Mouse (Mus musculus): Measurements from ENCODE around the gene Siah3. TPM values are rescaled to one million over a fixed set of nuclear protein-coding genes. Genes with fewer than 3 reads are reported as not detected.

The Siah3 gene
- polyA plus RNA-seq, 1 experiment from 2014 or later = 6.7 TPM

DNA sequence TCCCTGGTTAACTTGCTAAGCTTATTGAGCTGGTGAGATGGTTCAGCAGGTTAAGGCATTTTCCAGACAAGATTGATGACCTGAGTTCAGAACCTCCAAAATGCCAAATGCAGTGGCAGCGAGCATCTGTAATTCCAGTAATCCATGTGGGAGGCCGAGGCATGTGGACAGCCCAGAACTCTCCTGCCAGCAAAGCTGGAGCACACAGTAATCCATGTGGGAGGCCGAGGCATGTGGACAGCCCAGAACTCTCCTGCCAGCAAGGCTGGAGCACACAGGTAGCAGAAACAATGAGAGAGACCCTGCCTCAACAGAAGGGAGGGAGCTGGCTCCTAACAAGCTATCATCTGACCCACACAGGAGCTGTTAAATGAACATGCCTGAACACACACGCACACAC lies 13.2 kb downstream of the Siah3 start:
- 85% methylated on average over 4 of the region's 4 CpGs for WGBS
- no peaks in the 10 kb centered on the region for H3K9me3 ChIP-seq (replicated peaks)
- no peak overlapping the region for H3K27ac ChIP-seq
- no peak overlapping the region for H3K9ac ChIP-seq
- no peak overlapping the region for H3K4me3 ChIP-seq
- peaks cover 18% of the 10 kb centered on the region for H3K4me1 ChIP-seq
- ATAC-seq = no peak
- peaks cover 3% of the 10 kb centered on the region; the same call in 1 of the 2 replicates for H3K36me3 ChIP-seq (ENCODE audit: poor library complexity, severe bottlenecking)
- no peaks in the 10 kb centered on the region for H3K27me3 ChIP-seq
- no peak overlapping the region for H3K4me2 ChIP-seq

GRCm38 (mm10) chr14:75473061-75473930 lies 17.5 kb downstream of the Siah3 start:
- Histone ChIP-seq H3K27ac (peak overlapping the region; percentile 91), H3K4me1 (peaks cover 27% of the 10 kb centered on the region), H3K36me3 (ENCODE audit: poor library complexity, severe bottlenecking) (peaks cover 3% of the 10 kb centered on the region; the same call in 1 of the 2 replicates), H3K9ac (peak overlapping the region; percentile 21; the same call in 1 of the 2 replicates), H3K4me2 (no peak overlapping the region), H3K9me3 (replicated peaks) (no peaks in the 10 kb centered on the region), H3K27me3 (no peaks in the 10 kb centered on the region), H3K4me3 (no peak overlapping the region)
- peak; percentile 93 for ATAC-seq
- WGBS = 28% methylated on average over 9 of the region's 9 CpGs

DNA sequence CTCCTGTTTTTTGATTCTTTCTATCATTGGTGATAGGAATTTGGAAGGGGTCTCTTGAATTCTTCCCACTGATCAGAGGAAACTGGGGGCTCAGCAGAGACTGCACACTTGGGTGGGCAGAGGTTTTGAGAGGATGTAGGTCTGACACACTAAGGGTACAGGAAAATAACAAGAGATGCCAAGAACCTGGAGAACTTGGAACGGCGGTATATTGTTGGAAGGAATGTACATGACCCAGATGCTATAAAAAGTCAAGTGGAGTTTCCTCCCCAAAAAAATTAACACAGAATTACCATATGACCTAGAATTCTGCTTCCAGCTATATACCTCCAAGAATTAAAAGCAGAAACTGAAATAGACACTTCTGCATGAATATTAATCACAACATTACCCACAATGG lies 20.1 kb downstream of the Siah3 start:
- Histone ChIP-seq H3K9me3 (replicated peaks) (no peaks in the 10 kb centered on the region), H3K4me3 (no peak overlapping the region), H3K27ac (no peak overlapping the region), H3K4me1 (peaks cover 33% of the 10 kb centered on the region), H3K36me3 (ENCODE audit: poor library complexity, severe bottlenecking) (no peaks in the 10 kb centered on the region), H3K9ac (no peak overlapping the region), H3K4me2 (no peak overlapping the region), H3K27me3 (no peaks in the 10 kb centered on the region)
- no peak for ATAC-seq
- 97% methylated on average over 2 of the region's 2 CpGs for WGBS

- no peaks in the 10 kb centered on the region for H3K9me3 ChIP-seq (replicated peaks)
- H3K9ac ChIP-seq = no peak overlapping the region
- 43% methylated on average over 15 of the region's 15 CpGs for WGBS
- H3K27me3 ChIP-seq = no peaks in the 10 kb centered on the region
- ATAC-seq = peak; percentile 89
- peaks cover 4% of the 10 kb centered on the region; the same call in 1 of the 2 replicates for H3K36me3 ChIP-seq (ENCODE audit: poor library complexity, severe bottlenecking)
- H3K4me2 ChIP-seq = peak overlapping the region; percentile 12; the same call in 1 of the 2 replicates
- H3K4me3 ChIP-seq = no peak overlapping the region
- H3K27ac ChIP-seq = peak overlapping the region; percentile 85
- H3K4me1 ChIP-seq = peaks cover 52% of the 10 kb centered on the region
These were observed 26.7 kb downstream of the Siah3 start for GRCm38 (mm10) chr14:75482231-75483175.

GRCm38 (mm10) chr14:75483176-75483546 lies 27.4 kb downstream of the Siah3 start:
- Histone ChIP-seq H3K36me3 (ENCODE audit: poor library complexity, severe bottlenecking) (peaks cover 4% of the 10 kb centered on the region; the same call in 1 of the 2 replicates), H3K4me3 (no peak overlapping the region), H3K4me1 (peaks cover 58% of the 10 kb centered on the region), H3K27me3 (no peaks in the 10 kb centered on the region), H3K4me2 (0 out of 2 replicates have a peak overlapping the region, but pooled peaks have one; percentile 12), H3K9me3 (replicated peaks) (no peaks in the 10 kb centered on the region), H3K9ac (no peak overlapping the region; the same call in 1 of the 2 replicates), H3K27ac (peak overlapping the region; percentile 85)
- 57% methylated on average over 6 of the region's 6 CpGs for WGBS
- peak; percentile 70 for ATAC-seq

GRCm38 (mm10) chr14:75487932-75488331 lies 32.1 kb downstream of the Siah3 start:
- Histone ChIP-seq H3K4me1 (peaks cover 43% of the 10 kb centered on the region), H3K9me3 (replicated peaks) (no peaks in the 10 kb centered on the region), H3K4me2 (no peak overlapping the region), H3K4me3 (no peak overlapping the region), H3K9ac (no peak overlapping the region), H3K27ac (no peak overlapping the region), H3K36me3 (ENCODE audit: poor library complexity, severe bottlenecking) (peaks cover 4% of the 10 kb centered on the region; the same call in 1 of the 2 replicates), H3K27me3 (no peaks in the 10 kb centered on the region)
- WGBS = 74% methylated on average over 7 of the region's 7 CpGs
- no peak for ATAC-seq

DNA sequence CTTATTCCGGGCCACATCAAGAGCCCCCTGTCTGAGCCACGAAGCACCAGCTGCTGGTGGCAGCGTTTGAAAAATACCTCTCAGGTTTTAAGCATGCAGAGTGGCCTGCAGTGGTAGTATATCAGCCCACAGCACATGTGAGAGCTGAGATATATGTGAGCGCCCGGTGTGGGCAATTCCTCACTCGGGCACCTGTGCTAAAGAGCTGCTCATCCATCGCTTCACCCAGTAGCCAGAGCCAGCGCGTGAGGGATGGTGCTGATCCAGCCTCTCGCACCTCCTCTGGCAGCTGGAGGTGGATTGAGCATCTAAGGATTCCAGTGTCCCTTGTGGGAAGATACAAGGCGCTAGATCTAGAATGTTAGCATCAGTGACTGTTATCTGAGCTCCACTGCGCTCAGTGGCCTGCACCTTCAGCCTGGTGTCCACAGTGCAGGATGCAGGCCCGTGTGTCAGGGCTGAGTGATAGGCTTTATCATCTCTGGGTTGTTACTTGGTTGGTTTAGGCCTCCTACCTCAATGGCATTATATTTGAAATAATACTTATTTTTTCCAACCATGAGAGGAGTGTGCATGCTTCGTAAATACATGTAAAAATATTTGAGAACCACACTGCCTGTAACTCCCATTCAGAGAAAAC lies 37.9 kb downstream of the Siah3 start:
- no peaks in the 10 kb centered on the region for H3K27me3 ChIP-seq
- H3K4me1 ChIP-seq = peaks cover 26% of the 10 kb centered on the region; the same call in 1 of the 2 replicates
- no peak overlapping the region for H3K27ac ChIP-seq
- no peak for ATAC-seq
- no peaks in the 10 kb centered on the region for H3K9me3 ChIP-seq (replicated peaks)
- no peak overlapping the region for H3K4me2 ChIP-seq
- no peak overlapping the region for H3K4me3 ChIP-seq
- H3K9ac ChIP-seq = no peak overlapping the region
- peaks cover 6% of the 10 kb centered on the region; the same call in 1 of the 2 replicates for H3K36me3 ChIP-seq (ENCODE audit: poor library complexity, severe bottlenecking)
- WGBS = 88% methylated on average over 14 of the region's 14 CpGs

DNA sequence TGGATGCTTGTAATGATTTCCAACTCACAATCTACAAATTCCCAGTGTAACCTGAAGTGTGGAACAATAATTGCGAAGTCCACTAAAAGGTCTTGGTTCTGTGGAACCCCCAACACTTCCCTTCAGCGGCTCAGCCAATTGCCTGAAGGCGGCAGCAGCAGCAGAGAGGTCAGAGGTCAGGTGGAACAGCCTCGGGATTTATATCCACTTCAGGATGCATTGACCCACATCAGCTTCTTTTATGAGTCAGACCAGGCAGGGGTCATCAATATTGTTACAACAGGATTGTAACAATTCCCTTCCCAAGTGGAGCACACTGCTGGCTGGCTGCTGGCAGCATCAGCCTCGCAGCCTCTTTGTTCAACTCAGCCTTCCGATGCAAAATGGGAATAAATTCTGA lies 39.1 kb downstream of the Siah3 start:
- Histone ChIP-seq H3K4me2 (no peak overlapping the region), H3K4me1 (peaks cover 26% of the 10 kb centered on the region; the same call in 1 of the 2 replicates), H3K36me3 (ENCODE audit: poor library complexity, severe bottlenecking) (peaks cover 17% of the 10 kb centered on the region; the same call in 1 of the 2 replicates), H3K9ac (no peak overlapping the region), H3K27ac (no peak overlapping the region), H3K4me3 (no peak overlapping the region), H3K9me3 (replicated peaks) (no peaks in the 10 kb centered on the region), H3K27me3 (no peaks in the 10 kb centered on the region)
- ATAC-seq = no peak
- 45% methylated on average over 6 of the region's 6 CpGs for WGBS

- H3K4me3 ChIP-seq = no peak overlapping the region
- H3K4me1 ChIP-seq = peaks cover 43% of the 10 kb centered on the region
- H3K36me3 ChIP-seq (ENCODE audit: poor library complexity, severe bottlenecking) = peaks cover 22% of the 10 kb centered on the region; the same call in 1 of the 2 replicates
- no peak overlapping the region for H3K4me2 ChIP-seq
- no peak overlapping the region for H3K9ac ChIP-seq
- no peak overlapping the region for H3K27ac ChIP-seq
- no peaks in the 10 kb centered on the region for H3K9me3 ChIP-seq (replicated peaks)
- no peak for ATAC-seq
- H3K27me3 ChIP-seq = no peaks in the 10 kb centered on the region
- WGBS = 43% methylated on average over 3 of the region's 3 CpGs
These were observed 45.8 kb downstream of the Siah3 start for GRCm38 (mm10) chr14:75501501-75501990.

GRCm38 (mm10) chr14:75502446-75502845 lies 46.7 kb downstream of the Siah3 start:
- H3K27ac ChIP-seq = peak overlapping the region; percentile 14; the same call in 1 of the 2 replicates
- peaks cover 43% of the 10 kb centered on the region for H3K4me1 ChIP-seq
- H3K9me3 ChIP-seq (replicated peaks) = no peaks in the 10 kb centered on the region
- 66% methylated on average over 8 of the region's 8 CpGs for WGBS
- no peak overlapping the region for H3K4me2 ChIP-seq
- no peak overlapping the region for H3K9ac ChIP-seq
- peaks cover 22% of the 10 kb centered on the region; the same call in 1 of the 2 replicates for H3K36me3 ChIP-seq (ENCODE audit: poor library complexity, severe bottlenecking)
- no peaks in the 10 kb centered on the region for H3K27me3 ChIP-seq
- no peak overlapping the region for H3K4me3 ChIP-seq
- no peak; the same call in 1 of the 2 replicates for ATAC-seq

GRCm38 (mm10) chr14:75504255-75504654 lies 48.5 kb downstream of the Siah3 start:
- Histone ChIP-seq H3K4me1 (peaks cover 43% of the 10 kb centered on the region), H3K9ac (no peak overlapping the region), H3K4me2 (no peak overlapping the region), H3K9me3 (replicated peaks) (no peaks in the 10 kb centered on the region), H3K27ac (peak overlapping the region; percentile 85), H3K27me3 (no peaks in the 10 kb centered on the region), H3K36me3 (ENCODE audit: poor library complexity, severe bottlenecking) (peaks cover 15% of the 10 kb centered on the region; the same call in 1 of the 2 replicates), H3K4me3 (no peak overlapping the region)
- 65% methylated on average over 2 of the region's 2 CpGs for WGBS
- ATAC-seq = no peak
